In the genomic region with DNA sequence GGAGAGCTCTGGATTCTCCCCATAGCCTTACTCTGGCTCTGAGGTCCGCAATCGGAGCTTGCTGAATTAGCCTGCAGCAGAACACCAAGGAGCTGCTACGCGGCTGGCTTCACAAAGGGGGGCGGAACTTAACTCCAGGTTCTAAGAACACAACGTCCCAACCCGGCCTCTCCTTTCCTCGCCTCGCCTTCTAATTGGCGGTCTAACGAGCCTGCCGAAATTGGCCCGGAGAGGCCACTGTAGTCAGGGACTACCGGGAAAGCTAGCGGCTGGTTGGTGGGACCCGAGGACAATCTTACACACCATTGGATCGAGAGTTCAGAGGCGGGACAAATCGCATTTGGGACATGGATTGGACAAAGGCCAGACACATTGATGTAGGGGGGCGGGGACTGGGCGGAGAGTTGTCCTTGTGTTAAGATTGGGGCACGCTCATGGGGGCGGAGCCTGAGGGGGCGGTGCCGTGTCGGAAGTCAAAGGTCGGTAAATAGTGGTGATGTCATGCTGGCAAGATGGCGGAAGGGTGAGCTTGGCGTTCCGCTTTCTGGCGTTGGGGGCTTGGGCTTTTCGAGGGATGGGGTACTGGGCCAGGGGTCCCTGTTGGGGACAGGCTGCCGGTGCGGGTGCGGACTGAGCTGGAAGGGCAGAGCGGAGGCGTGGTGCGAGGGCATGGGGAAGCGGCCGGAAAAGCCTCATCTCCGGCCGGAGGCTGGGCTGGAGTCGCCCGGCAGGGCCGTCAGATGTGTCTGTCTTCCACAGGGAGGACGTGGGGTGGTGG, we compare ENCODE assay signal across 8 mouse cellular contexts. TPM values are rescaled to one million over a fixed set of nuclear protein-coding genes. Genes with fewer than 3 reads are reported as not detected.
DNase-seq lines count a peak whose midpoint lies in the region; ATAC-seq lines count a peak whose summit lies in the region.

A gene (plus strand): TSS at position 399 of the 778 bp plus-strand sequence.

- peaks cover 12% of the 10 kb centered on the region for H3K36me3 ChIP-seq in lung, embryonic 16.5 days (ENCODE audit: control insufficient read depth, insufficient read depth, low read length)

- H3K4me3 ChIP-seq in lung, embryonic 16.5 days (ENCODE audit: low read length) = peak within 1 kb of the TSS; percentile 95

- H3K27me3 ChIP-seq in lung, embryonic 16.5 days (ENCODE audit: control insufficient read depth, insufficient read depth, low read depth, low read length) = no peaks in the 10 kb centered on the region

- H3K9me3 ChIP-seq in lung, embryonic 16.5 days (ENCODE audit: control insufficient read depth, low read length) = no peaks in the 10 kb centered on the region

- H3K4me2 ChIP-seq in lung, embryonic 16.5 days (ENCODE audit: low read depth, low read length) = peak within 1 kb of the TSS; percentile 88

- WGBS in lung, embryonic 16.5 days = 0% methylated on average over 46 of the region's 46 CpGs

- DNase-seq in MEL-GATA-1-ER (ENCODE audit: extremely low read depth, low read depth) = peak; percentile 99
- peak; percentile 100 for DNase-seq in cerebellum, adult 8-10 months
- peak; percentile 99 for DNase-seq in forelimb bud, embryonic 11.5 days (ENCODE audit: low read depth, low spot score)
- DNase-seq in layer of hippocampus, adult 9-10 months (ENCODE audit: low spot score) = peak; percentile 100
- DNase-seq in ovary, postnatal 10 days (ENCODE audit: low spot score) = peak; percentile 88
- peak; percentile 99 to 100 for DNase-seq in thymus, postnatal 10 days (ENCODE audit: low spot score in 2 of 2)

- peak; percentile 94 to 97 for ATAC-seq in hematopoietic stem cell, adult 5-6 weeks (replicated peaks in 1 of 2; ENCODE audit: insufficient read depth in 1 of 2, low FRiP score in 2 of 2, low TSS enrichment in 1 of 2, low read depth in 1 of 2, poor library complexity in 2 of 2, severe bottlenecking in 2 of 2)
- peak; percentile 99 for ATAC-seq in lung, embryonic 16.5 days (ENCODE audit: low read depth)

- peak within 1 kb of the TSS; percentile 93 for H3K27ac ChIP-seq in lung, embryonic 16.5 days (ENCODE audit: low read length)

- peak within 1 kb of the TSS; percentile 86 for H3K9ac ChIP-seq in lung, embryonic 16.5 days (ENCODE audit: low read length)

- peaks cover 8% of the 10 kb centered on the region for H3K4me1 ChIP-seq in lung, embryonic 16.5 days (replicated peaks; ENCODE audit: control insufficient read depth, insufficient read depth, low read length)

RNA-seq across cellular contexts. Expression of the gene that starts here (rescaled TPM):
- 36.2 and 41.3 TPM in 2 replicates for total RNA-seq in hematopoietic stem cell, adult 5-6 weeks (2017)
- 25.5 and 29.2 TPM in 2 replicates for polyA plus RNA-seq in lung, embryonic 16.5 days (2015; fragmentation: Nextera tagmentation; extraction: Ambion mirVana)

Comparison
In these comparisons a context has a peak if more than half of its experiments do, and no peak if none do; other contexts are left out.
1. Peak in every context shown above with its lines: DNase-seq, ATAC-seq, H3K4me3 ChIP-seq and H3K27ac ChIP-seq.